Mouse (Mus musculus): ENCODE measurements at regions not wholly inside any gene's neighbourhood (a gene's known extent, or its start where the extent isn't known, plus 50 kb on each side); places are given as distances from the start of the nearest gene placed in this dataset.

DNA sequence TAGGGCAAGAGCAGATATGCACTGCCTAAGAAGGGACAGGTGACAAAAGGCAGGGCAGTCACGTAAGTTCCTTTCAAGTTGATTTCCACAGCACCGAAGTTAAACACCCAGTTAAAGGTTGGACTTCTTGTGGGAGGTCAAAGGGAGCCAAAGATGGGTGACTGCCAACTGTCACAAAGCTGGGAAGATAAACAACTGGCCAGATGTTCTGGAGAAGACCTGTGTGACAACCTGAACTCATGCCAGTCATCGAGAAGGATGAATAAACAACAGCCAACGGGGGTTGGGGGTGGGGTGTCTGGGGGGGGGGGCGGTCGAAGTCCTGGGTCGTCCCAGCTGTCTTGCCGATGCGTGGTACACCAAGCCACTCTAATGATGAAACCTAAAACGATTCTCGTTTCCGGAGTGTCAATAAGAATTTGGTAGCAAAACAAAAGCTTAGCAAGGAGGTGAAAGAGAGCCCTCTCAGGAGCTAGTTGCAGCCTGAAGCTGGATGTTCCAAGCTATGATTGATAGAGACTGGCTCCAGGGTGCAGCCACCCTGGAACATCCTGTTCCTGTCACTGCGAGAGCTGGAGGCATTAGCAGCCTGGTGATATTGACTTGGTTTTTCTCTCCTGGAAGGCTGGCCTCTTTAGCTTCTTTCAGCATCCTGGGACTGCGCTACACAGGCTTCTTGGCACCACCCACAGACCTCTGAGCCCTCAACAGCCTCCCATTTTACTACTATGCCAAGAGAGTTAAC is 259.0 kb downstream of the Foxo1 start:
- TF ChIP-seq CTCF (IDR thresholded peaks at IDR 0.05; ENCODE audit: insufficient read depth, low read depth, low read length) (no peak), POLR2A (IDR thresholded peaks at IDR 0.05; ENCODE audit: insufficient read depth, low read depth, low read length) (no peak)

All from olfactory bulb, adult 2 months (tissue).